Mouse (Mus musculus) fibroblast of lung, adult 2 months (primary cell): ENCODE results near the gene Tyk2.

Source experiments
- DNase-seq: peaks from one replicate; pipeline ENCODE4 v3.0.0-alpha.2; 2011; ENCODE audit warnings: low read depth

Tyk2 gene

DNA sequence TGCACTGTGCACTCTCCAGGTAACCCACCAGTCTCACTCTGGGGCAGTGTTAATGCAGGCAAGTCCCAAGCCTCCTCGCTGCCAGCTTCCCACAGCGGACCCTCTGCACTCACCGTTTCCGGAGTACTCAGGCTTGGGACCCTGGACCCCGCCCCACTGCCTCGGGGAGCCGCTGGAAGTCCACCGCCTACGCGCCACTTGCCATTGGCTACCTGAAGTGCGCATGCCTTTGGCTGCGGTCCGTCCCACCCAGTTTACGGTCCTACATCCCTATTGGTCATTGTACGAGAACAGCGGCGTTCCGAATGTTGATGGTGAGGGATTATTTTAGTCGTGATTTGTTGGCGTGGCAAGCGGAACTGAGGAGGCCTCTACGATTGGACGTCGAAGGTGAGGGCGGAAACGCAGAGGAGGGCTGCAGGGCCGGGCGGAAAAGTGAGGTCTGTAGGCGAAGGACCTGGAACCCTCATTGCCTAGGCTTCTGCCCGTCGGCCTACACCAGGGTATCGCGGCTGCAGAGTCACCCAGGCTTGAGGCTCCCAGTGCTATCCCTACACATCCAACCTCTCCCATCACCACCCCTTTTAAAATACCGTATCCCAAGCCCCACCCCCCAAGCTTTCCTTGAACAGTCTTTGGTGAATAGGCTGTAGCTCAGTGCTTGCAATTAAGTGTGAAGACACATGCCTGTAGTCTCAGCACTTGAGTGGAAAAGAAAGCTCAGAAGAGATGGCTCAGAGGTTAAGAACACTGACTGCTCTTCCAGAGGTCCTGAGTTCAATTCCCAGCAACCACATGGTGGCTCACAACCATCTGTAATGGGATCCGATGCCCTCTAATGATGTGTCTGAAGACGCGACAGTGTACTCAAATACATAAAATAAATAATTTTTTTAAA lies at the start of gene Tyk2:
Tyk2 (minus strand) TSS at position 185 of the 898 bp plus-strand sequence.
- peak; percentile 98 for DNase-seq

DNA sequence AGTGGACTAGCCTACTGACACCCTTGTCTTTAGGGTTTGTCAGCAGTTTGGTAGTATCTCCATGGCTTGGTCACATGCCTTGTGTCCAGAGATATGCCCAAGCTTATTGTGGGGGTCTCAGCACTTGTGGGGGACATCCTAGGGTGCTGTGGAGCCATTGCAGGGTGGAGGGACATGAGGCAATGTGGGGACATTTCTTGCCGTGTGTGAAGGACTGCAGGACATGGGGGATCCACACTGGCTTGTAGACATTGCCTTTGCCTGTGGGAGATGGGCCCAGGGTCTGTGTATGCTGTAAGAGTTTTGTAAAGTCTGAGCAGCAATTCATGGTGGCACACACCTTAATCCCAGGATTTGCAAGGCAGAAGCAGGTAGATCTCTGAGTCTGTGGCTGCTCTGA lies 49.8 kb upstream of the Tyk2 start:
- no peak for DNase-seq

DNA sequence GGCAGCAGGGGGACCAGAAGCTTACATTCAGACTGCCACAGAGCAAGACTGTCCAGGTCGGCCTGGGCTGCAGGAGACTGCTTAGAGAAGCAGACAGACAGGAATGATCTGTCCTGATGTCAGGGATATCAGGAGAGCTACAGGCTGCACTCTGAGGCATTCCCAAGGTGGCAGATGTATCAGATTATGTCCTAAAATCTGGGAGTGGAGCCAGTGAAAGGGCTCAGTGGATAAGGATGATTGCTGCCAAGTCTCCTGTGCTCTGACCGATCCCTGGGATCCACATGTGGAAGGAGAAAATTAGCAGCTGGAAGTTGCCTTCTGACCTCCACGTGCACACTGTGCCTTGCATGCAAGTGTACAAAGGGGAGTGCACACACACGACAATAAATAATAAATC lies 49.4 kb upstream of the Tyk2 start:
- DNase-seq = no peak

DNA sequence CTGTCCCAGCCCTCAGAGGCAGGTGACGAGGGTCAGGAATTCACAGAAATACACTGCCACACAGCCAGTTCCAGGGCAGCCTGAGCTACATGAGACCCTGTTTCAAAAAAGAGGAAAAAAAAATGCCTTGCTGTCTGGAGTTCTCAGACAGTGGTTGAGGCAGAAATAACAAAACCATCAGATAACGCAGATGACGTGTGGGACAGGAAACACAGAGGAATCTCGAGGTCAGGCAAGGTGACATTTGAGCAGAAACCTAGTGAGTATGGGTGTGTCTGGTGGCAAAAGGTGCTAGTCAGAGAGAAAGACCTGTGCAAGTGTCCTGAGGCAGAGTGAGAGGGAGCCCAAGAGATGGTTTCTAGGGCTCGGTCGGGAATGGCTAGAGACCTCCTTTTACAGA lies 41.3 kb upstream of the Tyk2 start:
- DNase-seq = no peak

DNA sequence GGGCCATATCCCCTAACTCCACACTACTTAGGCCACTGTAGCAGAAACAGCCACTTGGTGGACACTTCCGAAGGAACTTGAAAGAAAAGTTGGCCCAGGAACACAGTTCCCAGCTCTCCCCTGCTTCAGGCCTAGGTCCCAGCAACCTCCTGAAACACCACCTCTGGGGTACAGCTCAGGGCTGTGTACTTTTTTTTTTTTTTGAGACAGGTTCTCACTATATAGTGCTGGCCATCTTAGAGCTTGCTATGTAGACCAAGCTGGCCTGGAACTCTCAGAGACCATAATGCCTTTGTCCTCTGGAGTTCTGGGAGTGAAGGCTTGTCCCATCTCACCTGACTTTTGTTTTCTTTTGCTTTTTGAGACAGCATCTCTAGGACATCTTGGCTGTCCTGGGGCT lies 38.1 kb upstream of the Tyk2 start:
- DNase-seq = no peak

DNA sequence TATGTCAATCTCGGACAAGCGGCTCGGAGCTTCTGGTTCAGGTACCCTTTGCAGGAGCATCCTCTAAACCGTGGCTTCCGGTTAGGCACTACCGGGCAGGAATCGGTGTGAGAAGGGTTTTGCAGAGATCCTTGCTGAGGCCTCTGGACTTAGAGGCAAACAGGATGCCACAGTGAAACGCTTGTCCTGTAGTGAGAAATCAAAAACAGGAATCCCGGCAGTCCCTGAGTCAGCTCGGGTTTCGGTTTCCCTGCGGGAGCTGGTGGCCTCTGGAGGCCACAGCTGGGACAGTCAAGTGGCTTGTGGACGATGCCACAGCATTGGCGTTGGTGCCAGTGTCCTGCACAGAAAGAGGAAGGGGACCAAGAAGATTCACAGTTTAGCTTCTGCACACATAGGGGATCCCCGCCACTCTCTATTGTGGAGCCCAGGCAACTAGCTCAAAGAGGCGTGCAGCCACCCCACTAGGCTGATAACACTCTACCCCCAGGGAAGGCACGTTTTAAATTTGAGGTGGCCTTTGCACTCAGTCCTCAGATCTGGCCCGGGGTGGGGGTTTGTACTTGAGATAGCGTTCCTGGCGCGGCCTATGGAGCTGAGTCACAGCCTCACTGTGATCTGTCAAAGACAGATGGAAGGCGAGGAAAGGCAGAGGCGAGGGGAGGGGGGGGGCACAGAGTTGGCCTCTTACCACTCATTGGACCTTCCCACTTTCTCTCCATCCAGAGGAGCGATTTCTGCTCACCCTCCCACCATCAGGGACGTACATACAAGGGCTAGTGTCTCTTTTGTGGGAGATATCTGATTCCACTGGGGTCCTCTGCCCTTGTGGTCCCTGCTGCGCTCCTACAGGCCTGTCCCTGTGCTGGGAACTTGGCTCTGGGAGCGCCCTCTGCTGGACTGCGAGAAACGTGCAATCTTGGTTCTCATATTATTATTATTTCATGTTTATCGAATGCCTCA lies 37.4 kb upstream of the Tyk2 start:
- peak; percentile 72 for DNase-seq

DNA sequence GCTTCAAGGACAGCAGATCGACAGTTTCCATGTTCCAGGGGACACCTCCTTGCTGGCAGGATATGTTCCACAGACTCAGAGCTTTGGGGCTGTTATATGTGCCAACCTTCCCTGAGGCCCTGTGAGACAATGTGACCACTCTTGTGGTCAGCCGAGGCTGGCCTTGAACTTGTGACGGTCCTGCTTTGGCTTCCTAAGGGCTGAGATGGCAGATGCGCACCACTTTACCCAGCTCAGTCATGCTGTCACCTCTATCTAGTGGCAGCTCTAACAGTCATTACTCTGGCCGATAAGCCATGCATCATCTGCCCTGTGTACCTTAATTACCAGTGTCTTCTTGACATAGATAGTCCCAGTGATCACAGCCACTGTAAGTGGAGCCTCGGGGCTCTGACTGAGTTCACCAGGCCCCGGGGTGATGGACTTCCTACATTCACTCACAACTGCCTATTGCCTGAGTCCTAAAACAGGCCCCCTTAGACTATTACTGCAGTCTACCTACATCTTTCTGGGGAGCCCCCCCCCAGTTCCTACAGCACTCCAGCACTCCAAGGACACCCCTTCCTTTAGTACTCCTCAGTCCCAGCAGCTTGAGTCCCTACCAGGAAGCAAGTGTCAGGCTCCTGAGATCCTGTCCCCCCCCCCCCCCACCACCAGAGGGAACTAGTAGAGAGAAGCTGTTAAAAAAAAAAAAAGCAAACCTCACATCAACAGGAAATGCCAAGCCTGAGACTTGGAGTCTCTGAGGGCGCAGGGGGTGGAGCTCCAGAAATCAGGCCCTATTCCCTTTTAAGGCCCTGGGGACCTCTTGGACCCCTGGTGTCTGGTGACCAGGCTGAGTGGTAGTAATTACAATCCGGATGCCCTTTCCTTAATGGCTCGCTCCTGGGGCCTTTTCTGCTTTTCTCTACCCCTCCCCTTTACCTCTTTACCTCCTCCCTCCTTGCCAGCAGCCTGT lies 36.4 kb upstream of the Tyk2 start:
- peak; percentile 45 for DNase-seq

DNA sequence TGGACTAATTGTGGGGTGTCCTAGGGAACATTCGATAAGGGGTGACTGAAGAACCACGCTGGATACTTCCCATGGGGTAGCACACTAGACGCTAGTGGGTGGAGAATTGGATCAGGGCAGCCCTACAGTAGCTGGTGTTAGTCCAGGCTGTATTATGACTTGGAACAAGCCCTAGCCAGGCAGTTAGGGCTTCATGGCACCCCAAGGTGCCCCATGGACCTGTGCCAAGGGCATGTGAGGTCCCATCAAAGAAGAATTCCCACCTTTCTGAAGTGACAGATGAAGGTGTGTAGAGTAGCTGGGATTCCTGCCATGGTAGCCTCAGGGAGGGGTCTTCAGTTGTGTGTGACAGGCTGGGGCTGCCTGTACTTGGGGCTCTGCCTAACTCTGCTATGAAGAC lies 35.5 kb upstream of the Tyk2 start:
- no peak for DNase-seq

DNA sequence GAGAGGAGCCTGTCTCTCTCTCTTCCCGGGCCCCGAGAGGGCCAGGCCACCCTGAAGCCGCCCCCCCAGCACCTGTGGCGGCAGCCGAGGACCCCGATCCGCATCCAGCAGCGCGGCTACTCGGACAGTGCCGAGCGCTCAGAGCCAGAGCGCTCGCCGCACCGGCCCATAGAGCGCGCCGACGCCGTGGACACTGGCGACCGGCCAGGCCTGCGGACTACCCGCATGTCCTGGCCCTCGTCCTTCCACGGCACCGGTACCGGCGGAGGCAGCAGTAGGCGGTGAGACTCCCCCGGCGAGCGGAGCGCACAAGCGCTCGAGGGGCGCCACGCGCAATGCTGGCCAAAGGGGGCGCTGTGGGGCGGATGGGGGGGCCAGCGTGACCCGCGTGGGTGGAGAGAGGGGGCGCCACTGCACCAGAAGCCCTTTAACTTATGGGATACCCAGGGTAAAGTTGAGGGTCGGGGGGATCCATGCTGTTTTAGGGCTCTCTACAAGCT lies 35.0 kb upstream of the Tyk2 start:
- DNase-seq = no peak

DNA sequence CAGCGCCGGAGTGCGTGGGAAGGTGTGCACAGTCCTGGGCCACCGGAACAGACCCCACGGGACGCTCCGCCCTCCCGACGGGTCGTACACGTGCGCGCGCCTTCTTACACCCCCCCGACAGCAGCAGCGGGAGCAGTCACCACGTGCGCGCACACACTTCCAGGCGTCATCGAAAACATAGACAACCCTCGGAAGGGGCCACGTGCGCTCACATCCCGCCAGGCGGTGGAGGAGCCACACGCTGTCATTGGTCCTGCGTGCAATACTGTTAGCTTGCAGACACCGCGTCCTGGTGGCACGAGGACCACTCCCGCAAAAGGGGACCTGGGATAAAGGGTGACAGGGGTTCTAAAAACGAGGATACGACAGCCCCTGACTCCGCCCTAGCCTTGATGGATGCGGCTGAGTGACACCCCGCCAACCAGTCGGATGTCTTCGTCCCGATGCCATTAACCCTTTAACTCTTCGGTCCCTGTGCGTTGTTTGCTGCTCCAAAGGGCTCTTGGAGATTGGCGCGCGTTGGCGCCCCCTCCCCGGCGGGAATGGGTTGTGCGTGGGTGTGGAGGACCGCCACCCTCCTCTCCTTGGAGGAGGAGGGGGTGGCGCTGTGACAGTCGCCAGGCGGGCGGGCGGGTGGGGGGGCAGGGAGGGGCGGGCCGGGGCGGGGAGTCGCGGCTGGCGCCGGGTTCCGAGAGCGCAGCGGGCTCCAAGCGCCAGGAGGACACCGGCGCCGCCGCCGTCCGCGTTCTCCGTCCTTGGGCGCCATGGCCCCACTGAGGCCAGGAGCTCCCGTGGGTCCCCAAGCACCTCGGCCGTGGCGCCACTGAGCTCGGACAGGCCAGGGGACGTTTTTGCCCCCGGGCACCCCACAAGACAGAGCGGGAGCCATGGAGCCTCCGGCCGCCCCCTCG lies 34.3 kb upstream of the Tyk2 start, which contains the start of gene Pde4a:
Pde4a (plus strand) TSS at position 674 of the 911 bp plus-strand sequence.
- DNase-seq = no peak

DNA sequence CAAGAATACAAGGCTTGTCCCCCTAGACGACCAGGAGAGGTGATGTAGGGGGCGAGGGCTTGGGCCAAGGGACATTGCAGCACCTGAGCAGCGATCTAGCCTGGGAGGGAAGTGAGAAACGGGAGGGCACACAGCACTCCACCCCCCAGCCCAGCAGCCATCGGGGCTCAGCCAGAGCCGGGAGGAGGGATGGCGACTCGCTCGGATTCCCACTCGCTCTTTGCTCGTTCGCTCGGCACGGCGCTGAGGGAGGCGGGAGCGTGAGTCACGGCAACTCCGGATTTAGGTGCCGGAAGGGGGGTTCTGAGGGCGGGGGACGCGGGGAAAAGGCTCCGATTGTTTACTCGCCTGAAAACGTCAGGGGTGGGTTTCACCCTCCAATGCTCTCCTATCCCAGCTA lies 33.0 kb upstream of the Tyk2 start:
- no peak for DNase-seq

DNA sequence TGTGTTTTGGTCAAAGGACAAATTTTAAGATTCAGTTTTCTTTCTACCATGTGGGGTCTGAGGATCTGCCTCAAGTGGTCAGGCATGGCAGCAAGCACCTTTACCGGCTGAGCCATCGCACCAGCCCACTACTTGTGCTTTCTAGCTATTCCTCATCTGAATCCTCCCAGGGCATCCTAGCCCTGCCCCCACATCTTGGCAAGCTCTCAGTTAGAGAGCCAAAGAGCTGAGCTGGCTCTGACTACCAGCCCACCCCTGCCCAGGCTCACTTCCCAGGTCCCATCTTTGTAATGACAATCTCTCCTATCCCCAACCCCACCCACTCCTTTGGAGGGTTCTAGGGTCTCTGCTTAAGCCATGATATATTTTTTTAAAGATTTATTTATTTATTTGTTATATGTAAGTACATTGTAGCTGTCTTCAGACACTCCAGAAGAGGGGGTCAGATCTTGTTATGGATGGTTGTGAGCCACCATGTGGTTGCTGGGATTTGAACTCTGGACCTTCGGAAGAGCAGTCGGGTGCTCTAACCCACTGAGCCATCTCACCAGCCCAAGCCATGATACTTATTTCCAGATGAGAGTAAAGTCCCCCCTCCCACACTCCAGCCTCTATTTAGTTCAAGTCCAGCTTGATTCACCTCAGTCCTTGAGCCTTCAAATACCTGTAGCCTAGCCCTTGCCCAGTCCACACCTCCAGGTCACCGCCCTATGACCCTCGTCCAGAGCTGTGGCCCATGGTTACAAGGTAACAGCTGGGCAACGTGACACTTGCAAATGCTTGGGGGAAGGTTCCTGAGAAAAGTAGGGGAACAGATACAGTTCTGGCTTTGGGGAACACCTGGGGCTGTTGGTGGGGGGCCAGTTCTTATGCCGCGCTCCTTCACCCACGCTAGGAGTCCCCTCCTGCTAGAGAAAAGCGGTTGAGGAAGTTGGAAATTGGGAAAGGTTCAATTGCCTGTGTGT lies 32.3 kb upstream of the Tyk2 start:
- DNase-seq = no peak

DNA sequence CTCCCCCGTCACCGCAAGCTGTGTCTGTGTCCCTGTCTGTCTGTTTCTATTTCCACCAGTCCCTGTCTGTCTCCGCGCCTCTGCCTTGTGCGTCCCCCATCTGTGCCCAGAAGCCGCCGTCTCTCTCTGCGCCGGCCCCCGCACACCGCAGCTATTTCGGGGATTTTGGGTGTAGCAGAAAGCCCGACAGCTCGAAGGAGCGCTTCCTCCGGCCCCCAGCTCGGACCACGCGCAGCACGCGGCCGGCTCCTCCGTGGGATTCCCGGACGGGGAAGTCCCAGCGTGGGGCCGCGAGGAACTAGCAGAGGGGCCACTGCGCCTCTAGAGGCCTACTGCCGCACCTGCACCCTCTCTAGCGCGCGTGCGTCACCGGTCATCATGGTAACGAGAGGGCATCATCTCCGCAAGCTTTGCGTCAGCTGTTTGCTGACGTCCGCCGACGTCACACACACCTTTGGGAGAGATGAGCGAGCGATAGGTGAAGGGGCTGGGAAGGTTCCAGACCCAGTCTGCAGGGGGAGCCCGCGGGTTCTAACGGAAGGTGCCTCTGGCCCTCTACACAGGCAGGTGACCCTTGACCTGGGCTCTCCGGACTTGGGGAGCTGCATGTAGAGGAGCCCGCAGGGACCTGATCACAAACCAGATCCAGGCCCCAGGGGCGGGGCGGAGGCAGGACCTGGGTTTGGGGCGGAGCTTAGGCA lies 30.3 kb upstream of the Tyk2 start:
- DNase-seq = no peak

DNA sequence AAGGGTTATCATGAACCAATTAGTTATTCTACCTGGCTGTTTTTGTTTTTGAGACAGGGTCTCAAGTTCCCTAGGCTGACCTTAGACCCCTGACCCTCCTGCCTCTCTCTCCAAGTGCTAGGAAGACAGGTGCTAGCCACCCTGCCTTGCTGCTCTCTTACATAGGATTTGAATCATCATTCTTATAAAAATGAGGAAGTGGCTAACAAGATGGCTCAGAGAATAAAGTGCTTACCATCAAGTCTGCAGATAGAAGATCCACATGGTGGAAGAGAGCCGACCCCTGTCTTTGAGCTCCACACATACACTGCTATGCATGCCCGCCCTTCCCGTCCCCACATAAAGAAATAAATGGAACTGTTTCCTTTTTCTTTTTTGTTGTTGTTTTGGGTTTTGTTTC lies 23.7 kb upstream of the Tyk2 start:
- no peak for DNase-seq

DNA sequence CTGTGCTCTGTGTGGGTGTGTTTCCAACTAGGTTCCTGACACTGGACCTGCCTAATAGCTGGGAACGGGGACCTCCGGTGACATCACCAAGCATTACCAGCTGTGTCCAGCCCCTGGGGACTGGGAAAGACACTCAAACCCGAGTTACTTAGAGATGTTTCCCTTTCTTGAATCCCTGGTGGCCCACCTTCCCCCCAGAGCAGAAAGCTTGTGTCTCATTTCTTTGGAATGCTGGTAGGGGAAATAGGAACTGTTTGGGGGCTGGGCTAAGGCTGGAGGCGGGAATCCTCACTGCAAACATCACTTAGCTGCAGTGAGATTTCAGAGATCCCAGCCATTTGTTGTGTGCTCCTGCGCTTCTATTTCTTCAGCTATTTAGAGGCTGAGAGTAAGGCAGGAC lies 22.8 kb upstream of the Tyk2 start:
- no peak for DNase-seq

DNA sequence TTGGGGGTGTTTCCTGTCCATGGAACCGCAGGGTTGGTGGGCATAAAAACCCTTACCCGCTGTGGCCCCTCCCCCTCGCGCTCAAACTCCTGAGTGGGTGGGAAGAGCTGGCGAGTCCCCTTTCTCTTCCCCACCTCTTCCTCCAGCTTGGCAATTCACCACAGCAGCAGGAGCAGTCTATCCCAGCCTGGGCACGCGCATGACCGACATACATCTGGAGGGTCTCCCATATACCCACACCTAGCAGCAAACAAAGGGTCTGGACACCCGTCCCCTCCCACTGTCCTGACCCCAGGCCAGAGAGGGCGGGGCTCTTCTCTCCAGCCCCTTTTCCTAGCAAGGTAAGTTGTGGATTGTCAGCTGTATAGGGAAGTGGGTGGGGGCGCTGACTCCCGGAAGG lies 22.3 kb upstream of the Tyk2 start:
- DNase-seq = no peak

DNA sequence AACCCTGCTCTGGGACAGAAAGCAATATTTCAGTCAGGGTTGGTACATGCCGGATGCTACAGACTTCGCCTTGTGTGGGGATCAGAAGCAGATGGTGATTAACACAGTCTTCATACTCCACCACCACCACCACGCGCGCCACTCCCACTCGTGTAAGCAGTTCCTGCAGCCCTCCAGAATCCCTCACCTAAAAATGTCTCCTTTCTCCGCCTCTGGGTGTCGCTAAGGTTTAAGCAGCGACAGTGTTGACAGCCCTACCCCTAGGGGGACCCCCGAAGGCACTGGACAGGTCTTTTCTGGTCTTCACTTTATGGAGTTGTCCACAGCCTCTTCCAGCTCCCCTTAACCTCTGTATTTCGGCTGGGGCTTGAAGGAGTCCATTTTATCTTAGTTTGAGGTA lies 21.7 kb upstream of the Tyk2 start:
- DNase-seq = no peak

DNA sequence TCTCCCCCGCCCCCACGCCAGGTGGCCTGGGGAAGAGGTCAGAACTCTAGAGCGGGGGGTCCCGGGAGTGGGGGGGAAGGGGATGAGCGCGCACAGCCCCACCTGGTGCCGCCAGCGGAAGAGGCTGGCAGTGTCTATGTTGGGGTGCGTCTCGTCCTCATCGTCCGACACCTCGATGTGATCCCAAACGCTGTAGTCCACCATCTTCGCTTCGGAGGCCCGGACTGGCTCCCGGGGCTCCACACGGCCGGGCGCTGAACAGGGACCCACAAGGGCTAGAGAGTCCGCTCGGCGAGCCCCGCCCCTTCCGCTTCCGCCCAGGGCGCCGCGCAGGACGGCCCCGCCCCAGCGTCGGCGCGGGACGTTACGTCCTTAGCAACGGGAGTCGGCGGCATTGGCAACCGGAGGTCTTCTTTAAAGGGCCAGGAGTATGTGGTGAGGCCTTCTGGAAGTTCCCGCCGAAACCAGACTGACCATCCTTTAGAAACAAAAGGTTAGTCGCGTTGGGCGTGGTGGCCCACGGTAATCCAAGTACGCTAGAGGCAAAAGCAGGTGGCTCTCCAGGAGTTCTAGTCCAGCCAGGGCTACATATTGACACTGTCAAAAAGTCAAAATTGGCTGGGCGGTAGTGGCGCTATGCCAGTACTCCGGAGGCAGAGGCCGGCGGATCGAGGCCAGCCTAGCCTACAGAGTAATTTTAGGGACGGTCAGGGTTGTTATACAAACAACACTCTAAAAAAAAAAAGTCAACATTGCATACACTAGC lies 18.8 kb upstream of the Tyk2 start, which contains the start of gene Cdc37:
Cdc37 (minus strand) TSS at position 329 of the 766 bp plus-strand sequence.
- DNase-seq = peak; percentile 69
